In genomic region chr5:143463671-143464070, GRCm38 (mm10) we compare ENCODE assay signal across 8 mouse cellular contexts. TPM values are rescaled to one million over a fixed set of nuclear protein-coding genes. Genes with fewer than 3 reads are reported as not detected.
DNase-seq lines count a peak whose midpoint lies in the region; ATAC-seq and TF ChIP-seq lines count a peak whose summit lies in the region.

No protein-coding gene starts in this region.

- H3K27ac ChIP-seq in heart, adult 2 months = peak overlapping the region; percentile 86
- no peak overlapping the region for H3K27ac ChIP-seq in ES-Bruce4 (ENCODE audit: insufficient read depth, low read length)
- peak overlapping the region; percentile 5 for H3K27ac ChIP-seq in heart, postnatal 0 days (ENCODE audit: low read depth)
- H3K27ac ChIP-seq in macrophage = peak overlapping the region; percentile 55
- no peak overlapping the region for H3K27ac ChIP-seq in thymus, adult 2 months (ENCODE audit: control insufficient read depth, insufficient read depth, low read length)

- H3K36me3 ChIP-seq in heart, adult 2 months (ENCODE audit: control insufficient read depth, insufficient read depth, low read length) = no peaks in the 10 kb centered on the region
- H3K36me3 ChIP-seq in ES-Bruce4 (ENCODE audit: control insufficient read depth, insufficient read depth, low read length, poor library complexity, severe bottlenecking) (no peaks in the 10 kb centered on the region), macrophage (ENCODE audit: inconsistent target) (peaks cover 20% of the 10 kb centered on the region)
- H3K36me3 ChIP-seq in heart, postnatal 0 days (replicated peaks; ENCODE audit: control insufficient read depth, insufficient read depth, low read length) = no peaks in the 10 kb centered on the region
- no peaks in the 10 kb centered on the region for H3K36me3 ChIP-seq in thymus, adult 2 months (ENCODE audit: control insufficient read depth, insufficient read depth, low read length)

- intact Hi-C loops in heart, adult 2 months (cut with DNase I) = loop anchor here (1.0 kb wide), 1 partner anchor 65 kb away; the partner anchor contains the start of gene Rac1
- intact Hi-C loops in heart, postnatal 36 days (cut with DNase I) = loop anchor here (5.0 kb wide), 1 partner anchor 64 kb away; the partner anchor contains the start of gene Rac1

- DNase-seq in heart, adult 2 months = no peak
- DNase-seq in heart, postnatal 36 days = no peak
- no peak for DNase-seq in heart, postnatal 0 days (ENCODE audit: low spot score)
- no peak for DNase-seq in ovary, adult 18-20 months (ENCODE audit: low spot score)
- DNase-seq in thymus, adult 2 months = no peak
- no peak for DNase-seq in urinary bladder, postnatal 14 days (ENCODE audit: low spot score)

- peak overlapping the region; percentile 89 for H3K4me2 ChIP-seq in heart, postnatal 0 days (ENCODE audit: low read depth, low read length)

- 86% methylated on average over 11 of the region's 11 CpGs for WGBS in heart, adult 2 months
- WGBS in heart, postnatal 0 days = 84% methylated on average over 11 of the region's 11 CpGs
- whole genome bisulfite sequencing in macrophage (ENCODE audit: missing documents) = 85% methylated on average over 11 of the region's 11 CpGs
- 89% methylated on average over 11 of the region's 11 CpGs for WGBS in thymus, adult 2 months

- no peak for ATAC-seq in heart, postnatal 0 days (ENCODE audit: insufficient read depth, low read depth)

- peak overlapping the region; percentile 73 for H3K4me3 ChIP-seq in heart, adult 2 months
- peak overlapping the region; percentile 20; the same call in 1 of the 2 replicates for H3K4me3 ChIP-seq in ES-Bruce4 (ENCODE audit: low read depth, low read length)
- H3K4me3 ChIP-seq in heart, postnatal 0 days (ENCODE audit: low read depth, low read length) = peak overlapping the region; percentile 61
- H3K4me3 ChIP-seq in macrophage (ENCODE audit: inconsistent target) = peak overlapping the region; percentile 90
- no peak overlapping the region for H3K4me3 ChIP-seq in thymus, adult 2 months (ENCODE audit: control insufficient read depth, insufficient read depth, low read length)

- H3K79me2 ChIP-seq in heart, adult 2 months (replicated peaks; ENCODE audit: control insufficient read depth, insufficient read depth, low read length) = no peaks in the 10 kb centered on the region
- peaks cover 41% of the 10 kb centered on the region for H3K79me2 ChIP-seq in macrophage (ENCODE audit: inconsistent target)

- TF ChIP-seq EP300 in heart, adult 2 months (IDR thresholded peaks at IDR 0.05; ENCODE audit: insufficient read depth, low read depth, low read length) = no peak
- TF ChIP-seq EP300 in ES-Bruce4 (IDR thresholded peaks at IDR 0.05; ENCODE audit: insufficient read depth, low read depth, low read length) = no peak
- no peak for TF ChIP-seq EP300 in heart, postnatal 0 days (IDR thresholded peaks at IDR 0.05; ENCODE audit: low read depth)

- no peak for TF ChIP-seq POLR2A in heart, adult 2 months (IDR thresholded peaks at IDR 0.05; ENCODE audit: insufficient read depth, low read depth, low read length)
- TF ChIP-seq POLR2A in ES-Bruce4 (IDR thresholded peaks at IDR 0.05; ENCODE audit: insufficient read depth, low read length) = no peak
- TF ChIP-seq POLR2A in thymus, adult 2 months (IDR thresholded peaks at IDR 0.05; ENCODE audit: control insufficient read depth, extremely low read depth, insufficient read depth, low read length, poor library complexity) = no peak

- no peak overlapping the region for H3K9ac ChIP-seq in heart, adult 2 months (ENCODE audit: low read depth, low read length)
- peak overlapping the region; percentile 47 for H3K9ac ChIP-seq in ES-Bruce4 (ENCODE audit: low read depth, poor library complexity, severe bottlenecking)
- peak overlapping the region; percentile 66; the same call in 1 of the 2 replicates for H3K9ac ChIP-seq in heart, postnatal 0 days (replicated peaks; ENCODE audit: low read depth, low read length)

- H3K4me1 ChIP-seq in heart, adult 2 months (ENCODE audit: control insufficient read depth, insufficient read depth, low read length) = peaks cover 3% of the 10 kb centered on the region
- no peaks in the 10 kb centered on the region for H3K4me1 ChIP-seq in ES-Bruce4 (ENCODE audit: control insufficient read depth, insufficient read depth, low read length)
- peaks cover 5% of the 10 kb centered on the region; the same call in 1 of the 2 replicates for H3K4me1 ChIP-seq in heart, postnatal 0 days (ENCODE audit: control insufficient read depth, insufficient read depth)
- peaks cover 3% of the 10 kb centered on the region; the same call in 1 of the 2 replicates for H3K4me1 ChIP-seq in thymus, adult 2 months (replicated peaks; ENCODE audit: control insufficient read depth, insufficient read depth, low read length)

- H3K27me3 ChIP-seq in heart, adult 2 months (ENCODE audit: control insufficient read depth, insufficient read depth, low read length) = no peaks in the 10 kb centered on the region
- H3K27me3 ChIP-seq in ES-Bruce4 (ENCODE audit: control insufficient read depth, insufficient read depth, low read length, poor library complexity, severe bottlenecking) = no peaks in the 10 kb centered on the region
- no peaks in the 10 kb centered on the region for H3K27me3 ChIP-seq in heart, postnatal 0 days (ENCODE audit: control insufficient read depth, insufficient read depth, low read length)
- H3K27me3 ChIP-seq in thymus, adult 2 months (ENCODE audit: control insufficient read depth, insufficient read depth, low read length) = no peaks in the 10 kb centered on the region

- TF ChIP-seq CTCF in heart, adult 2 months (IDR thresholded peaks at IDR 0.05) = no peak
- no peak for TF ChIP-seq CTCF in ES-Bruce4 (IDR thresholded peaks at IDR 0.05; ENCODE audit: low read depth, low read length)
- TF ChIP-seq CTCF in heart, postnatal 0 days (IDR thresholded peaks at IDR 0.05; ENCODE audit: low read depth) = no peak
- TF ChIP-seq CTCF in thymus, adult 2 months (IDR thresholded peaks at IDR 0.05; ENCODE audit: borderline replicate concordance, control insufficient read depth, extremely low read depth, insufficient read depth, low read length, poor library complexity) = no peak

- H3K9me3 ChIP-seq in ES-Bruce4 (replicated peaks; ENCODE audit: control insufficient read depth, insufficient read depth, low read length, poor library complexity, severe bottlenecking) = peaks cover 6% of the 10 kb centered on the region
- no peaks in the 10 kb centered on the region for H3K9me3 ChIP-seq in heart, postnatal 0 days (replicated peaks; ENCODE audit: control insufficient read depth, low read length)

RNA-seq across cellular contexts. Expression of gene Daglb, which starts 0.7 kb away (rescaled TPM):
- 1 to 10 TPM; 7.6 to 8.2 TPM for total RNA-seq in heart, adult 2 months (2021)
- 9.7 and 12.2 TPM in 2 replicates for polyA plus RNA-seq in heart, adult 2 months (2012; rRNA removed)
- 1 to 10 TPM; 8.2 to 9.0 TPM for total RNA-seq in heart, postnatal 36 days (2021)
- 3.1 and 3.5 TPM in 2 replicates for polyA plus RNA-seq in ES-Bruce4 (2011; ENCODE audit: insufficient read depth, insufficient read length, low read depth, missing spikeins)
- total RNA-seq in heart, postnatal 0 days (2014; rRNA removed; ENCODE audit: low replicate concordance) = 11.3 and 12.8 TPM in 2 replicates
- 7.9 and 8.0 TPM in 2 replicates for polyA plus RNA-seq in heart, postnatal 0 days (2015; fragmentation: Nextera tagmentation; extraction: Ambion mirVana)
- 100 to 1,000 TPM in 5 of 26 experiments, 10 to 100 TPM in 17, 1 to 10 TPM in 4; 6.2 to 156 (median 37.7) TPM for total RNA-seq in macrophage (2018; cell fraction: chromatin; rRNA removed)
- 10 to 100 TPM; 17.1 to 77.4 (median 37.5) TPM for total RNA-seq in macrophage (2018; cell fraction: cytosol; rRNA removed)
- total RNA-seq in macrophage (2018; cell fraction: nucleus; rRNA removed) = 100 to 1,000 TPM in 2 of 26 experiments, 10 to 100 TPM in 24; 18.4 to 120 (median 45.8) TPM
- polyA plus RNA-seq in macrophage (2018) = 30.0 to 47.3 TPM (median 32.7 TPM) in 3 replicates
- 10.8 and 11.3 TPM in 2 replicates for polyA plus RNA-seq in thymus, adult 2 months (2012; rRNA removed)

Comparison
In these comparisons a context has a peak if more than half of its experiments do, and no peak if none do; other contexts are left out.
1. H3K27ac ChIP-seq: peak in heart, adult 2 months (single experiment), heart, postnatal 0 days (single experiment) and macrophage (single experiment); none in ES-Bruce4 (single experiment) and thymus, adult 2 months (single experiment).